Mouse (Mus musculus) heart, embryonic 12.5 days (tissue): Measurements from ENCODE around the gene S100a8. TPM values are rescaled to one million over a fixed set of nuclear protein-coding genes. Genes with fewer than 3 reads are reported as not detected.

ENCODE experiments used
- ATAC-seq: fragments of 200-750 bp; cut with Nextera tagmentation; 2 replicates; pipeline ENCODE4 v1.8.0; 2017; ENCODE audit warnings: moderate TSS enrichment, moderate library complexity; ENCODE audit not compliant: insufficient number of reproducible peaks, low FRiP score
- H3K27ac ChIP-seq: fragments of 300-500 bp; sonication (generic); 2 replicates; pipeline ENCODE4 v1.5.1; 2016; ENCODE audit warnings: mild to moderate bottlenecking, moderate library complexity; ENCODE audit not compliant: poor library complexity, severe bottlenecking
- H3K27me3 ChIP-seq: fragments of 300-500 bp; sonication (generic); replicated peaks from 2 replicates; pipeline ENCODE4 v1.6.1; 2016; ENCODE audit warnings: mild to moderate bottlenecking, moderate library complexity
- H3K36me3 ChIP-seq: fragments of 300-500 bp; sonication (generic); 2 replicates; pipeline ENCODE4 v1.6.1; 2016; ENCODE audit warnings: mild to moderate bottlenecking, moderate library complexity
- H3K4me1 ChIP-seq: fragments of 300-500 bp; sonication (generic); replicated peaks from 2 replicates; pipeline ENCODE4 v1.6.1; 2016; ENCODE audit warnings: mild to moderate bottlenecking
- H3K4me2 ChIP-seq: fragments of 300-500 bp; sonication (generic); 2 replicates; pipeline ENCODE4 v1.6.1; 2016; ENCODE audit warnings: mild to moderate bottlenecking, moderate library complexity
- H3K4me3 ChIP-seq: fragments of 300-500 bp; sonication (generic); 2 replicates; pipeline ENCODE4 v1.5.1; 2016; ENCODE audit warnings: mild to moderate bottlenecking
- H3K9ac ChIP-seq: fragments of 300-500 bp; sonication (generic); 2 replicates; pipeline ENCODE4 v1.6.1; 2016; ENCODE audit warnings: mild to moderate bottlenecking, moderate library complexity
- H3K9me3 ChIP-seq: fragments of 300-500 bp; sonication (generic); replicated peaks from 2 replicates; pipeline ENCODE4 v1.6.1; 2016; ENCODE audit warnings: mild to moderate bottlenecking, moderate library complexity
- WGBS: fragments of 180-500 bp; shearing (Covaris S2); methylation state at CpG from one replicate; pipeline ENCODE4 v1.1.7; 2016; 5-methylcytosine and 5-hydroxymethylcytosine counted together
- polyA plus RNA-seq: library from polyadenylated mRNA; unstranded; fragments of >200 nt; fragmentation: Nextera tagmentation; extraction: Ambion mirVana; gene quantifications from 2 replicates; pipeline ENCODE4 v1.2.1, GENCODE M21; 2016

Gene S100a8
- polyA plus RNA-seq, 1 experiment from 2014 or later: 4.5 TPM

- Histone ChIP-seq H3K4me1 (no peaks in the 10 kb centered on the region), H3K9me3 (no peaks in the 10 kb centered on the region), H3K4me2 (no peak overlapping the region), H3K27me3 (no peaks in the 10 kb centered on the region), H3K27ac (no peak overlapping the region), H3K4me3 (no peak overlapping the region), H3K9ac (no peak overlapping the region), H3K36me3 (no peaks in the 10 kb centered on the region)
- 82% methylated on average over 3 of the region's 3 CpGs for WGBS
- ATAC-seq: no peak
Measured at GRCm38 (mm10) chr3:90683929-90684328, 15.2 kb downstream of the S100a8 start.

- H3K9me3 ChIP-seq: no peaks in the 10 kb centered on the region
- no peak overlapping the region for H3K9ac ChIP-seq
- ATAC-seq: no peak
- no peaks in the 10 kb centered on the region for H3K27me3 ChIP-seq
- no peak overlapping the region for H3K4me2 ChIP-seq
- H3K36me3 ChIP-seq: no peaks in the 10 kb centered on the region
- H3K4me3 ChIP-seq: no peak overlapping the region
- H3K4me1 ChIP-seq: no peaks in the 10 kb centered on the region
- no peak overlapping the region for H3K27ac ChIP-seq
- 71% methylated on average over 2 of the region's 2 CpGs for WGBS
Measured at GRCm38 (mm10) chr3:90686835-90687234, 18.1 kb downstream of the S100a8 start.

GRCm38 (mm10) chr3:90693496-90693895, 24.7 kb downstream of the S100a8 start:
- 75% methylated on average over 2 of the region's 2 CpGs for WGBS
- H3K4me3 ChIP-seq: no peak overlapping the region

GRCm38 (mm10) chr3:90695613-90696012, 26.8 kb downstream of the S100a8 start, which contains the start of gene S100a9:
S100a9 (minus strand) TSS chr3:90695721.
- WGBS: 49% methylated on average over 3 of the region's 3 CpGs
- H3K4me1 ChIP-seq: no peaks in the 10 kb centered on the region

More at GRCm38 (mm10) chr3:90693496-90693895, 24.7 kb downstream of the S100a8 start:
- no peak overlapping the region for H3K4me2 ChIP-seq
- no peaks in the 10 kb centered on the region for H3K4me1 ChIP-seq
- H3K27me3 ChIP-seq: no peaks in the 10 kb centered on the region
- no peaks in the 10 kb centered on the region for H3K9me3 ChIP-seq
- no peak for ATAC-seq
- H3K27ac ChIP-seq: no peak overlapping the region
- no peaks in the 10 kb centered on the region for H3K36me3 ChIP-seq
- H3K9ac ChIP-seq: no peak overlapping the region

GRCm38 (mm10) chr3:90702244-90702643, 33.5 kb downstream of the S100a8 start:
- H3K9me3 ChIP-seq: no peaks in the 10 kb centered on the region
- no peaks in the 10 kb centered on the region for H3K36me3 ChIP-seq
- H3K27me3 ChIP-seq: 0 out of 2 replicates have a peak, but pooled peaks cover 4% of the 10 kb centered on the region
- no peak overlapping the region for H3K9ac ChIP-seq
- H3K27ac ChIP-seq: no peak overlapping the region
- 74% methylated on average over 2 of the region's 2 CpGs for WGBS
- no peak overlapping the region for H3K4me2 ChIP-seq
- no peak overlapping the region for H3K4me3 ChIP-seq
- no peak for ATAC-seq
- H3K4me1 ChIP-seq: no peaks in the 10 kb centered on the region

More at GRCm38 (mm10) chr3:90695613-90696012, 26.8 kb downstream of the S100a8 start, which contains the start of gene S100a9:
- H3K4me2 ChIP-seq: no peak within 1 kb of the TSS
- H3K27me3 ChIP-seq: no peaks in the 10 kb centered on the region
- no peak for ATAC-seq
- no peak within 1 kb of the TSS for H3K9ac ChIP-seq
- H3K36me3 ChIP-seq: no peaks in the 10 kb centered on the region
- H3K27ac ChIP-seq: no peak within 1 kb of the TSS
- no peak within 1 kb of the TSS for H3K4me3 ChIP-seq
- H3K9me3 ChIP-seq: no peaks in the 10 kb centered on the region

GRCm38 (mm10) chr3:90708523-90709202, 39.9 kb downstream of the S100a8 start:
- Histone ChIP-seq H3K27ac (no peak overlapping the region), H3K27me3 (0 out of 2 replicates have a peak, but pooled peaks cover 4% of the 10 kb centered on the region), H3K4me1 (no peaks in the 10 kb centered on the region), H3K4me2 (no peak overlapping the region), H3K9me3 (no peaks in the 10 kb centered on the region), H3K9ac (no peak overlapping the region), H3K4me3 (no peak overlapping the region), H3K36me3 (no peaks in the 10 kb centered on the region)
- ATAC-seq: no peak
- WGBS: 26% methylated on average over 4 of the region's 4 CpGs

GRCm38 (mm10) chr3:90709591-90710460, 41.0 kb downstream of the S100a8 start:
- 0 out of 2 replicates have a peak, but pooled peaks have one; percentile 33 for ATAC-seq
- H3K4me1 ChIP-seq: no peaks in the 10 kb centered on the region
- H3K4me3 ChIP-seq: no peak overlapping the region
- H3K4me2 ChIP-seq: no peak overlapping the region
- H3K9me3 ChIP-seq: no peaks in the 10 kb centered on the region
- no peak overlapping the region for H3K27ac ChIP-seq
- no peaks in the 10 kb centered on the region for H3K36me3 ChIP-seq
- WGBS: 44% methylated on average over 12 of the region's 12 CpGs
- no peak overlapping the region for H3K9ac ChIP-seq
- no peaks in the 10 kb centered on the region for H3K27me3 ChIP-seq

Other genes starting within 250 kb of the S100a8 start
- 31.1 and 32.2 TPM in 2 replicates for gene Ints3, start 235.4 kb upstream of the S100a8 start, polyA plus RNA-seq
- gene Npr1, start 203.1 kb upstream of the S100a8 start, polyA plus RNA-seq: 8.2 and 8.9 TPM in 2 replicates
- gene Ilf2, start 192.9 kb upstream of the S100a8 start, polyA plus RNA-seq: 135 and 137 TPM in 2 replicates
- 72.9 and 75.3 TPM in 2 replicates for gene Snapin, start 177.9 kb upstream of the S100a8 start, polyA plus RNA-seq
- gene Chtop, start 159.5 kb upstream of the S100a8 start, polyA plus RNA-seq: 113 and 114 TPM in 2 replicates
- 145 and 148 TPM in 2 replicates for gene S100a1, start 154.6 kb upstream of the S100a8 start, polyA plus RNA-seq
- 71.4 and 74.1 TPM in 2 replicates for gene S100a13, start 154.5 kb upstream of the S100a8 start, polyA plus RNA-seq
- gene S100a14, start 142.1 kb upstream of the S100a8 start, polyA plus RNA-seq: not detected in 2 replicates
- 30.6 and 31.9 TPM in 2 replicates for gene S100a16, start 131.7 kb upstream of the S100a8 start, polyA plus RNA-seq
- 0.30 and 0.55 TPM in 2 replicates for gene S100a3, start 108.4 kb upstream of the S100a8 start, polyA plus RNA-seq
- not detected in 2 replicates for gene S100a2, start 78.7 kb upstream of the S100a8 start, polyA plus RNA-seq
- not detected in 2 replicates for gene Gm42674, start 67.1 kb upstream of the S100a8 start, polyA plus RNA-seq
- 1.9 and 2.1 TPM in 2 replicates for gene S100a4, start 65.2 kb upstream of the S100a8 start, polyA plus RNA-seq
- not detected in 2 replicates for gene S100a5, start 60.5 kb upstream of the S100a8 start, polyA plus RNA-seq
- gene S100a6, start 56.1 kb upstream of the S100a8 start, polyA plus RNA-seq: 36.1 and 38.4 TPM in 2 replicates
- gene S100a7a, start 15.0 kb upstream of the S100a8 start, polyA plus RNA-seq: 0.18 TPM in 1 of 2 replicates, not detected in the other
- gene S100a9, start 26.7 kb downstream of the S100a8 start, polyA plus RNA-seq: 1.5 and 3.3 TPM in 2 replicates
- gene Pglyrp4, start 57.9 kb downstream of the S100a8 start, polyA plus RNA-seq: not detected in 2 replicates
- not detected in 2 replicates for gene Gm5849, start 108.9 kb downstream of the S100a8 start, polyA plus RNA-seq